27 mouse cellular contexts compared by ENCODE assay signal in the genomic region with DNA sequence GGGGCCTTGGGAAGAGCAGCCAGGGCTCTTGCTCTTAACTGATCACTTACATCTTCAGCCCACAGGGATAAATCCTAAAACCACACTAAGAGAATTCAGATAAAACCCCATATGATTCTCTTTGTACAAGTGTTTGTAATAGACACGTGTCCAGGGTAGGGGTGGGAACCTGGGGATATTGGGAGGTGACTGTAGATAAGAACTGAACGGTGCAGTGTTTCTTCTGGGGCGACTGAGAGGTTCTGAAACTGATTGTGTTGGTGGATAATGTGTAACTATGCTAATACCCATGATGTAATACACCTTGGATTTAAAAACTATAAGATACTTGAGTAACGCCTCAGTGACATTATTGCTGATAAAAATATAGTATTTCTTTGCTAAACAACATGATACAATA. TPM values are rescaled to one million over a fixed set of nuclear protein-coding genes. Genes with fewer than 3 reads are reported as not detected.
"Had no signal": no experiment of that assay in that cellular context is flagged by ENCODE, and none has a peak within 500 bp of the region (broad histone marks: within the 10 kb centered on the region; RNA-seq: fewer than 3 reads in every experiment).

No protein-coding gene starts in this region.

- H3K36me3 ChIP-seq: embryonic facial prominence, embryonic 10.5 days; embryonic facial prominence, embryonic 12.5 days; embryonic facial prominence, embryonic 13.5 days; embryonic facial prominence, embryonic 15.5 days; forebrain, embryonic 10.5 days; forebrain, embryonic 12.5 days; forebrain, embryonic 15.5 days had no signal

- DNase-seq: cerebellum, adult 2 months; cerebellum, adult 8-10 months; cerebellum, adult 9-10 months; cerebellum, adult 9-11 months; cerebellum, postnatal 10 days; cerebellum, postnatal 14 days; cerebellum, postnatal 25 days; cerebellum, postnatal 36 days; forebrain, postnatal 0 days; gastrocnemius, adult 2 months; gastrocnemius, postnatal 10 days; gastrocnemius, postnatal 14 days; gastrocnemius, postnatal 25 days; gastrocnemius, postnatal 36 days; heart, adult 11 months; heart, adult 18-20 months had no signal

- H3K4me1 ChIP-seq: embryonic facial prominence, embryonic 10.5 days; embryonic facial prominence, embryonic 12.5 days; embryonic facial prominence, embryonic 13.5 days; embryonic facial prominence, embryonic 15.5 days; forebrain, embryonic 10.5 days; forebrain, embryonic 12.5 days; forebrain, embryonic 13.5 days; forebrain, embryonic 15.5 days had no signal

- H3K9ac ChIP-seq: embryonic facial prominence, embryonic 12.5 days; embryonic facial prominence, embryonic 13.5 days; embryonic facial prominence, embryonic 15.5 days; forebrain, embryonic 12.5 days; forebrain, embryonic 13.5 days; forebrain, embryonic 15.5 days; forebrain, postnatal 0 days had no signal

- H3K4me2 ChIP-seq: embryonic facial prominence, embryonic 12.5 days; embryonic facial prominence, embryonic 13.5 days; embryonic facial prominence, embryonic 15.5 days; forebrain, embryonic 12.5 days; forebrain, embryonic 13.5 days; forebrain, embryonic 15.5 days had no signal

- H3K27me3 ChIP-seq: embryonic facial prominence, embryonic 12.5 days; embryonic facial prominence, embryonic 15.5 days; forebrain, embryonic 12.5 days; forebrain, embryonic 13.5 days; forebrain, embryonic 15.5 days had no signal

- H3K27ac ChIP-seq: embryonic facial prominence, embryonic 10.5 days; embryonic facial prominence, embryonic 12.5 days; embryonic facial prominence, embryonic 13.5 days; embryonic facial prominence, embryonic 15.5 days; forebrain, embryonic 10.5 days; forebrain, embryonic 12.5 days; forebrain, embryonic 13.5 days; forebrain, embryonic 15.5 days; gastrocnemius, adult 2 months had no signal

- ATAC-seq: forebrain, embryonic 13.5 days; forebrain, embryonic 14.5 days; forebrain, embryonic 15.5 days; forebrain, embryonic 16.5 days; forebrain, postnatal 0 days had no signal

- H3K4me3 ChIP-seq: embryonic facial prominence, embryonic 10.5 days; embryonic facial prominence, embryonic 12.5 days; embryonic facial prominence, embryonic 13.5 days; embryonic facial prominence, embryonic 15.5 days; erythroblast, embryonic 14.5 days; forebrain, embryonic 10.5 days; forebrain, embryonic 12.5 days; forebrain, embryonic 13.5 days; forebrain, embryonic 15.5 days; gastrocnemius, adult 2 months had no signal

- H3K9me3 ChIP-seq: embryonic facial prominence, embryonic 10.5 days; embryonic facial prominence, embryonic 12.5 days; embryonic facial prominence, embryonic 13.5 days; embryonic facial prominence, embryonic 15.5 days; forebrain, embryonic 10.5 days; forebrain, embryonic 12.5 days; forebrain, embryonic 13.5 days; forebrain, embryonic 15.5 days had no signal

RNA-seq across cellular contexts. Expression of a gene that starts 23.4 kb away (rescaled TPM):
- polyA plus RNA-seq: erythroblast, embryonic 14.5 days had no signal

RNA-seq across cellular contexts. Expression of a gene that starts 51.7 kb away (rescaled TPM):
- polyA plus RNA-seq: erythroblast, embryonic 14.5 days; forebrain, embryonic 10.5 days had no signal
